Mouse (Mus musculus): ENCODE data around the gene Sphk1. TPM values are rescaled to one million over a fixed set of nuclear protein-coding genes. Genes with fewer than 3 reads are reported as not detected.

Sphk1 gene
- polyA plus RNA-seq, 1 experiment from 2014 or later, result 3.0 TPM

DNA sequence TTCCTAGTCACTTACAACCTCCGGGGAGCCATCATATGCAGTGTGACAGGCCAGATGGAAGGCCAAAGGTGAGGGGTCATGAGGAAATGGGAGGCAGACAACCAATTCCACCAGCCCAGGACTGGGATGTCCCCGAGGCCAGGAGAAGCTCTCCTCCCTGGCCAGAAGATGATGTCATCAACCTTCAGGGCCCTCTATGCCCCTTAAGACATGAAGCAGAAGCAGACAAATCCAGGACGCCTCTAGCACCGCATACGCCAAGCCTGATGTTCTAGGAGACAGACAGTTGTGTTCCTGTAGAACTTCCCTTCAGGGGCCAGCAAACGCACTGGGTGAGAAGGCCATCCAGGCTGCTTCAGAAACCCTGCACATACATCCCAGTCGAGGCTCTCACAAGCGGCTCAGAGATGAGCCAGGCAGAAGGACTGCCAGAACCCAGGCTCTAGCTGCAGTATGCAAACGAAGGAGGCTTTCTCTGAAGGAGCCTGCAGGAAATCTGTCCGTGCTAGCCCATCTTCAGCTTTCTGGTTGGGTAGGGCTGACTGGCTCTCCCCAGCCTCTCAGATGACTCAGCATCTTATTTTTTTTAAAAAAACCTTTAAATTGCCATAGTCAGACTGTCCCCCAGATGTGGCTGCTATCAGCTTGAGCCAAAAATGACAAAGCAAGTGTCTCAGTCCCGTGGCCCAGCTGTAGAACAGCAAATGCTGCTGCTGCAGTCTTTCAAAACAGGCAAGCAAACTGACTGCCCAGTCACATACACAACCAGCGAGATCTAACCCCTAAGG is 42.2 kb downstream of the Sphk1 start:
- peak overlapping the region; percentile 49; the same call in 1 of the 2 replicates for H3K9ac ChIP-seq (ENCODE audit: low read depth, low read length)
- peak; percentile 74 for ATAC-seq (replicated peaks; ENCODE audit: insufficient number of reproducible peaks, low FRiP score, low TSS enrichment)
- no peaks in the 10 kb centered on the region for H3K9me3 ChIP-seq (replicated peaks; ENCODE audit: control insufficient read depth, low read length)
- peak overlapping the region; percentile 86 for H3K27ac ChIP-seq (ENCODE audit: low read depth, low read length)
- peak overlapping the region; percentile 5; the same call in 1 of the 2 replicates for H3K4me3 ChIP-seq (ENCODE audit: low read depth, low read length)
- peaks cover 66% of the 10 kb centered on the region for H3K4me1 ChIP-seq (ENCODE audit: control insufficient read depth, insufficient read depth, low read length)
- H3K4me2 ChIP-seq, result peak overlapping the region; percentile 47
- 39% methylated on average over 12 of the region's 12 CpGs for whole genome bisulfite sequencing (ENCODE audit: insufficient replicate concordance)
- no peaks in the 10 kb centered on the region for H3K27me3 ChIP-seq (ENCODE audit: control insufficient read depth, insufficient read depth, low read length)
- no peaks in the 10 kb centered on the region for H3K36me3 ChIP-seq (ENCODE audit: control insufficient read depth, insufficient read depth, low read length)

DNA sequence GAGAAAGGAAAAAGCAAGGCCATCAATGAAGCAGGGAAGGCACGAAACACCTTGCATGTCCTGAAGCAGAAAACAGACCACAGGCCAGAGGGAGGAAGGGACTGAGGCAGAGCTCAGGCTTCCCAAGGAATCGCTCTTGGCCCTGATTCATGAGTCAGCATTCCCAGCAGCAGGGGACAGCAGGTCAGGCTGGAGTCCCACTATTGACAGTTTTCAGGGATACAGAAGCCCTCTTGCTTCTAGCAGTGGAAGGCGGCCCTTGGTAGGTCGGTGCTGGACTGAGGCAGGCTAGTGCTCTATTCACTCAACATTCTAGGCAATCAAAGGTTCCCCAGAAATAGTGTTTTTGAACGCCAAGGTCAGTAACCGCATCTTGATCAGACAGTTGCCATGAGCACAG is 43.8 kb downstream of the Sphk1 start:
- Histone ChIP-seq H3K4me3 (ENCODE audit: low read depth, low read length) (no peak overlapping the region), H3K9ac (ENCODE audit: low read depth, low read length) (no peak overlapping the region), H3K27me3 (ENCODE audit: control insufficient read depth, insufficient read depth, low read length) (no peaks in the 10 kb centered on the region), H3K4me1 (ENCODE audit: control insufficient read depth, insufficient read depth, low read length) (peaks cover 69% of the 10 kb centered on the region), H3K27ac (ENCODE audit: low read depth, low read length) (peak overlapping the region; percentile 86; the same call in 1 of the 2 replicates), H3K9me3 (replicated peaks; ENCODE audit: control insufficient read depth, low read length) (no peaks in the 10 kb centered on the region), H3K4me2 (no peak overlapping the region), H3K36me3 (ENCODE audit: control insufficient read depth, insufficient read depth, low read length) (no peaks in the 10 kb centered on the region)
- 54% methylated on average over 6 of the region's 6 CpGs for WGBS (ENCODE audit: insufficient replicate concordance)
- ATAC-seq (replicated peaks; ENCODE audit: insufficient number of reproducible peaks, low FRiP score, low TSS enrichment), result no peak

DNA sequence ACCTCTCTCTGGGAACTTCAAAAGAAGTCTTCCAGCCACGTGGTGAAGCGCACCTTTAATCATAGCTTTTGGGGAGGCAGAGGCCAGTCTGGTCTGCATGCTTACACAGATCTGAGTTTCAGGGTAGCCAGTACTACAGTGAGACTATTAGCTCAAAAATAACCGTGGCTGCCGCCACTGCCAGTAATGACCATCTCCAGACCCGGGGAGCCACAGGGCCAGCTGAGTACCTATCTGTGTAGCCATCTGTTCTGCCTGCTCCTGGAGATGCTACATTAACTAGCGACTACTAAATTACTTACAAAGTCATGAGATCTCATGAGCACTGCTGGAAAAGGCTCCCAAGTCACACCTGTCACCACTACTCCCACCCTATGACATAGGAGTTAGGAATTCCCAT is 44.3 kb downstream of the Sphk1 start:
- Histone ChIP-seq H3K9me3 (replicated peaks; ENCODE audit: control insufficient read depth, low read length) (no peaks in the 10 kb centered on the region), H3K4me3 (ENCODE audit: low read depth, low read length) (no peak overlapping the region), H3K27ac (ENCODE audit: low read depth, low read length) (peak overlapping the region; percentile 46), H3K36me3 (ENCODE audit: control insufficient read depth, insufficient read depth, low read length) (no peaks in the 10 kb centered on the region), H3K4me2 (no peak overlapping the region), H3K4me1 (ENCODE audit: control insufficient read depth, insufficient read depth, low read length) (peaks cover 74% of the 10 kb centered on the region), H3K27me3 (ENCODE audit: control insufficient read depth, insufficient read depth, low read length) (no peaks in the 10 kb centered on the region), H3K9ac (ENCODE audit: low read depth, low read length) (no peak overlapping the region)
- WGBS (ENCODE audit: insufficient replicate concordance), result 57% methylated on average over 6 of the region's 6 CpGs
- ATAC-seq (replicated peaks; ENCODE audit: insufficient number of reproducible peaks, low FRiP score, low TSS enrichment), result no peak

DNA sequence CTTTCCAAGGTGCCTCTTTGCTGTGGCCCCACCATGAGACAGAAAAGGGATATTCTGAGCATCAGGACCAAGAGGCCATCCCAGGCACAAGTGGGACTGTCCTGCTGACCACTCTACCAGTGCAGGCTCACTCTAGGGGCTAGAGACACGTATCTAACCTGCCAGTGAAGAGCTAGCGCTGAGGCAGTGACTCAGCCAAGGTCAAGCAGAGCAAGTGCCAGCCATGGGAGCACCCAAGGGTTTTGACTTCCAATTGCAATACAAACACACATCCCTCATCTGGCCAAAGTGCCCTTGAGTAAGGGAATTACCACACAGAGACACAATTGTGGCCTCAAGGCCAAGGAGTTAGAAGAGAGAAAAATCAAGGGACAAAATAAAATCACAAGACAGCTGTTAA is 44.7 kb downstream of the Sphk1 start:
- peak overlapping the region; percentile 22; the same call in 1 of the 2 replicates for H3K4me2 ChIP-seq
- no peak overlapping the region for H3K4me3 ChIP-seq (ENCODE audit: low read depth, low read length)
- H3K9me3 ChIP-seq (replicated peaks; ENCODE audit: control insufficient read depth, low read length), result no peaks in the 10 kb centered on the region
- 55% methylated on average over 2 of the region's 2 CpGs for WGBS (ENCODE audit: insufficient replicate concordance)
- peak overlapping the region; percentile 46 for H3K27ac ChIP-seq (ENCODE audit: low read depth, low read length)
- ATAC-seq (replicated peaks; ENCODE audit: insufficient number of reproducible peaks, low FRiP score, low TSS enrichment), result no peak
- H3K9ac ChIP-seq (ENCODE audit: low read depth, low read length), result 0 out of 2 replicates have a peak overlapping the region, but pooled peaks have one; percentile 28
- no peaks in the 10 kb centered on the region for H3K27me3 ChIP-seq (ENCODE audit: control insufficient read depth, insufficient read depth, low read length)
- no peaks in the 10 kb centered on the region for H3K36me3 ChIP-seq (ENCODE audit: control insufficient read depth, insufficient read depth, low read length)
- peaks cover 78% of the 10 kb centered on the region for H3K4me1 ChIP-seq (ENCODE audit: control insufficient read depth, insufficient read depth, low read length)

DNA sequence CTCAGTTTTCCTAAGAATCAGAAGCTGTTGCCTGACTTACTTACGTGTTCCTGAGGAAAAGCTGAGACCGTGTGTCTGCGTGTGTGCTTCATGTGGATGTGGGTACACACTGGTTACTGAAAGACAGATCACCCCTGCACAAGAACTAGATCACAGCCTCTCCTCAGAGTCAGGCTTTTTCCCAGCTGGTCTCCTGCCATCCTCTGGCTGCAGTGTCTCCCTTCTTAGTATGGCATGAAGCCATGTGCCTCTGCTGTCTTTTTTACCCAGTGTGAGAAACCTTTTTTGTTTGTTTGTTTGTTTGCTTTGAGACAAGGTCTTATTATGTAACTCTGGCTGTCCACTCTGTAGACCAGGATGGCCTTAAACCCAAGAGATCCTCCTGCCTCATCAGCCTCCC is 48.6 kb downstream of the Sphk1 start:
- WGBS (ENCODE audit: insufficient replicate concordance), result 96% methylated on average over 3 of the region's 3 CpGs
- Histone ChIP-seq H3K4me3 (ENCODE audit: low read depth, low read length) (no peak overlapping the region), H3K4me2 (0 out of 2 replicates have a peak overlapping the region, but pooled peaks have one; percentile 2), H3K4me1 (ENCODE audit: control insufficient read depth, insufficient read depth, low read length) (peaks cover 43% of the 10 kb centered on the region), H3K27me3 (ENCODE audit: control insufficient read depth, insufficient read depth, low read length) (no peaks in the 10 kb centered on the region), H3K9ac (ENCODE audit: low read depth, low read length) (no peak overlapping the region), H3K36me3 (ENCODE audit: control insufficient read depth, insufficient read depth, low read length) (no peaks in the 10 kb centered on the region), H3K9me3 (replicated peaks; ENCODE audit: control insufficient read depth, low read length) (no peaks in the 10 kb centered on the region), H3K27ac (ENCODE audit: low read depth, low read length) (no peak overlapping the region)
- no peak for ATAC-seq (replicated peaks; ENCODE audit: insufficient number of reproducible peaks, low FRiP score, low TSS enrichment)

DNA sequence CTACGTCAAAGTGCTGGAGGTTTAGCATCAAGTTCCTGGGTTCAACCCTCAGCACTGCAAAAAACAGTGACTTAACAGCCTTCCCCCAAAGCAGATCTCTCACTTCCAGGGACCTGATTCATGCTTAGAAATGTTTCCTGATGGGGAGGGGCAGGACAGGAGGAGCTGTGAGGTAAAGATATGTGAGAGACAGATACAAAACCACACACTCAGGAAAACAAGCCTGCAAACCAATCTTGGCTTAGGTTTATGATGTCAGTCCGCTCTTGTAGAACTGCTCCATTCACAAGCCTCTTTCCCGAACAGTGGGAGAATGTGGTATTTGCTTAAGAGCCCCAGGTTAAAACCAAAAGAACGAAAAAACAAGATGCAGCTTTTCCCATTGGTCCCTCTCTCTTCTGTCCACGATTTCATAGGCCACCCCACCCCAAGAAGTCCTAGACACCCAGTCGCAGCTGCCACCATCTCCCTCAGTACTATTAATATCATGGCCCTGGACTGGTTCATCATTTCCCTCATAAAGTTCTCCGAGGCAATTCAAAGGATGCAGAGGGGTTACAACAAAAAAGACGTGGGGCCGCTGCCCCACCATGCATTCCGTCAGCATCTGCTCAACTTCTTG is 49.4 kb downstream of the Sphk1 start:
- peak overlapping the region; percentile 93 for H3K4me2 ChIP-seq
- no peaks in the 10 kb centered on the region for H3K36me3 ChIP-seq (ENCODE audit: control insufficient read depth, insufficient read depth, low read length)
- peak overlapping the region; percentile 94 for H3K9ac ChIP-seq (ENCODE audit: low read depth, low read length)
- no peaks in the 10 kb centered on the region for H3K9me3 ChIP-seq (replicated peaks; ENCODE audit: control insufficient read depth, low read length)
- ATAC-seq (replicated peaks; ENCODE audit: insufficient number of reproducible peaks, low FRiP score, low TSS enrichment), result no peak; the same call in 1 of the 2 replicates
- H3K4me3 ChIP-seq (ENCODE audit: low read depth, low read length), result peak overlapping the region; percentile 98
- H3K4me1 ChIP-seq (ENCODE audit: control insufficient read depth, insufficient read depth, low read length), result peaks cover 34% of the 10 kb centered on the region
- no peaks in the 10 kb centered on the region for H3K27me3 ChIP-seq (ENCODE audit: control insufficient read depth, insufficient read depth, low read length)
- WGBS (ENCODE audit: insufficient replicate concordance), result 19% methylated on average over 10 of the region's 10 CpGs
- H3K27ac ChIP-seq (ENCODE audit: low read depth, low read length), result peak overlapping the region; percentile 86; the same call in 1 of the 2 replicates

DNA sequence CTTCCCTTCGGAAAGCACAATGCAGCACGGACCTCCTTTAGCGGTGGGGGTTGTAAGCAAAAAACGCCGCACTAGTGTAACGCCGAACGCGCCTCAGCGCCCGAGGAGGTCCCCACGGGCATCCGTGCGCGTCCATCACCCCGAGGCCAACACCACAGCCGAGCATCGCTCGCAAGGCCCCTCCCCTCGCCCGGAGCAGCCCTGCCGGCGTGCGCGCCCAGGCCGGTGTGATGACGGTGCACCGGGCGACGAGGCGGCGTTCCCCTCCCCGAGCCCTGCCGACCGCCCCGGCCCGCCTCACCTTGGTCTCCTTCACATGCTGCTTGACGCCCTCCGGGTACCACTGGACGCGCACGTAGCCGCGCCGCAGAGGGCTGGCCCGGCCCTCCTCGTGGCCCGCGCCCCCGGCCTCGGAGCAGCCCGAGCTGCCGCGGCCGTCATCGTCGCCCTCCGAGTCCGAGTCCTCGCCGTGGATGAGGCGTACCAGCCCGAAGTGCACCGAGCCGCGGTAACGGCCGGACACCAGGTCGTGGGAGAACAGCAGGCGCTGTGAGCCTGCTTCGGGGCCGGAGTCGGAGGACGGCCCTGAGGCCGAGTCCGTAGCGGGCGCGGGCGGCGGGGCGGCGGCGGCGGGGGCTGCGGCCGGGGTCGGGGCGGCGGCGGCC is 50.1 kb downstream of the Sphk1 start:
- peak; percentile 77 for ATAC-seq (replicated peaks; ENCODE audit: insufficient number of reproducible peaks, low FRiP score, low TSS enrichment)
- Histone ChIP-seq H3K4me3 (ENCODE audit: low read depth, low read length) (peak overlapping the region; percentile 98), H3K27me3 (ENCODE audit: control insufficient read depth, insufficient read depth, low read length) (no peaks in the 10 kb centered on the region), H3K36me3 (ENCODE audit: control insufficient read depth, insufficient read depth, low read length) (no peaks in the 10 kb centered on the region), H3K9me3 (replicated peaks; ENCODE audit: control insufficient read depth, low read length) (no peaks in the 10 kb centered on the region), H3K9ac (ENCODE audit: low read depth, low read length) (peak overlapping the region; percentile 94), H3K4me1 (ENCODE audit: control insufficient read depth, insufficient read depth, low read length) (peaks cover 28% of the 10 kb centered on the region), H3K27ac (ENCODE audit: low read depth, low read length) (peak overlapping the region; percentile 86), H3K4me2 (peak overlapping the region; percentile 93)
- under 1% methylated on average over 74 of the region's 91 CpGs for WGBS (ENCODE audit: insufficient replicate concordance)

DNA sequence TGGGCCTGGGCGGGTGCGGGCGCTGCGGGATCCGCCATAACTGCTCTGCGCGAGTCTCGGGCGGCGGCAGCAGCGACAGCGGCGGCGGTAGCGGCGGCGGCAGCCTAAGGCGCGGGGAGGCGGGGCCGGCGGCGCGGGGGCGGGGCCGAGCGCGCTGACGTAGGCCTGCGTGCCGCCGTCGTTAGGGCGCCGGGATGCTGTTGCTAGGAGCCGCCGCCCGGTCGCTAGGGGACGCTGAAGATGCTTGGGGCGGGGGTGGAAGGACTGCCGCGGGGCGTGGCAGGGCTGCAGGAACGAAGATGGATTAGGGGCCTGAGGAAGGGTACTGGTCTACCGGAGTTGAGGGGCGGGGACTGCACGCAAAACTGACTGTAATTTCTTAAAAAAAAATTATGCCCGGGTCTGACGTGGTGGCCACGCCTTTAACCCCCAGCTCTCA is 50.7 kb downstream of the Sphk1 start, which contains the start of gene Ube2o:
Gene Ube2o, minus strand, starts transcription at position 72 of the 439 bp plus-strand sequence.
- Histone ChIP-seq H3K27me3 (ENCODE audit: control insufficient read depth, insufficient read depth, low read length) (no peaks in the 10 kb centered on the region), H3K9ac (ENCODE audit: low read depth, low read length) (peak within 1 kb of the TSS; percentile 94), H3K4me3 (ENCODE audit: low read depth, low read length) (peak within 1 kb of the TSS; percentile 98), H3K27ac (ENCODE audit: low read depth, low read length) (peak within 1 kb of the TSS; percentile 86), H3K36me3 (ENCODE audit: control insufficient read depth, insufficient read depth, low read length) (no peaks in the 10 kb centered on the region), H3K4me2 (peak within 1 kb of the TSS; percentile 93), H3K4me1 (ENCODE audit: control insufficient read depth, insufficient read depth, low read length) (peaks cover 29% of the 10 kb centered on the region), H3K9me3 (replicated peaks; ENCODE audit: control insufficient read depth, low read length) (no peaks in the 10 kb centered on the region)
- peak; percentile 86 for ATAC-seq (replicated peaks; ENCODE audit: insufficient number of reproducible peaks, low FRiP score, low TSS enrichment)
- 3% methylated on average over 23 of the region's 51 CpGs for WGBS (ENCODE audit: insufficient replicate concordance)

Data from heart, embryonic 11.5 days (tissue).